Mouse (Mus musculus) liver, adult 2 months (tissue): ENCODE data around the gene Apol8.
A peak's percentile ranks its signal among the peaks of the same experiment; 100 is the strongest.
"Not testable (repeated sequence)": the region's sequence is repeated elsewhere in the genome, so short reads cannot be mapped to it uniquely, and the experiment has no call there.

Experiments used
- CTCF ChIP-seq: fragments of 200-500 bp; IDR thresholded peaks from 2 replicates; pipeline ENCODE4 v1.5.1; 2011; ENCODE audit warnings: low read depth, low read length, control low read depth
- POLR2A ChIP-seq: fragments of 200-500 bp; IDR thresholded peaks from 2 replicates; pipeline ENCODE4 v1.6.1; 2011; ENCODE audit warnings: low read length, control low read depth; ENCODE audit not compliant: insufficient read depth; ENCODE audit errors: extremely low read depth

DNA sequence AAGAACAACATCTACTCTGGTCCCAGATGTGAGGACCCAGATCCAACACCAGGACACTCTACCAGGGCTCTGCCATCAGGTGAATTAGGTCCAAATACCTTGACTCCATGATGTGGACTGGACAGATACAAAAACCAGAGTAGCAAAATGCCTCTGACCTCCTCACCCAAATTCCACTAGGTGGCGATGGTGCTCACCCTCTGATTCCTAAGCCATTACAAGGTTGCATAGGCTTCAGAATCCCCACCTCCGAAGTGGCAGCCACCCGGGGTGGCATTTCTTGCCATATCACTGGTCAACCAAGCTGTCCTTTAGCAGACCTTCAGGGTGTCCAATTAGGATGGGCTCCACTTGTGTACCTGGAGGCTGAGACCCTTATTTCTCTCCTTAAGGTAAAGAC lies 29.7 kb downstream of the Apol8 start:
- TF ChIP-seq CTCF, result peak; percentile 45; the same call in 1 of the 2 replicates
- TF ChIP-seq POLR2A, result not testable (repeated sequence)
